Mouse (Mus musculus): ENCODE data around the gene Rasl10b. TPM values are rescaled to one million over a fixed set of nuclear protein-coding genes. Genes with fewer than 3 reads are reported as not detected.

Rasl10b gene
- polyA plus RNA-seq (2012; fragmentation: generic; extraction: Trizol), result 0.36 TPM

- TF ChIP-seq MYOG (IDR thresholded peaks at IDR 0.05; ENCODE audit: control insufficient read depth in 1 of 3, insufficient read depth in 1 of 3, insufficient read length in 2 of 3, low read depth in 2 of 3) (no peak), TCF12 (IDR thresholded peaks at IDR 0.05; ENCODE audit: insufficient read depth, poor library complexity, severe bottlenecking) (no peak), POLR2AphosphoS2 (IDR thresholded peaks at IDR 0.05; ENCODE audit: insufficient read length, low read depth) (no peak), CEBPB (IDR thresholded peaks at IDR 0.05; ENCODE audit: insufficient read depth, poor library complexity, severe bottlenecking) (no peak), E2F4 (IDR thresholded peaks at IDR 0.05; ENCODE audit: insufficient read depth) (no peak), SRF (IDR thresholded peaks at IDR 0.05; ENCODE audit: control insufficient read depth, insufficient read length, low read depth) (no peak), MAX (IDR thresholded peaks at IDR 0.05; ENCODE audit: low read depth) (no peak), POLR2A (IDR thresholded peaks at IDR 0.05; ENCODE audit: insufficient read length, low read depth) (no peak), USF1 (IDR thresholded peaks at IDR 0.05; ENCODE audit: low read depth) (no peak), REST (IDR thresholded peaks at IDR 0.05; ENCODE audit: insufficient read depth, insufficient read length) (no peak), TCF3 (IDR thresholded peaks at IDR 0.05; ENCODE audit: insufficient read length, low read depth) (no peak), MYOD1 (IDR thresholded peaks at IDR 0.05; ENCODE audit: control insufficient read depth in 1 of 3, insufficient read length in 2 of 3, low read depth in 2 of 3) (no peak)
- peaks cover 33% of the 10 kb centered on the region for H3K27me3 ChIP-seq (ENCODE audit: control insufficient read depth, insufficient read depth, insufficient read length)
- H3K36me3 ChIP-seq (ENCODE audit: control insufficient read depth, insufficient read depth), result no peaks in the 10 kb centered on the region
- H3ac ChIP-seq (ENCODE audit: control insufficient read depth, insufficient read length), result no peak within 1 kb of the TSS
- no peaks in the 10 kb centered on the region for H3K79me2 ChIP-seq (ENCODE audit: control insufficient read depth, insufficient read depth)
- no peak within 1 kb of the TSS for H3K4me3 ChIP-seq
- H3K4me2 ChIP-seq (ENCODE audit: low read depth), result peak within 1 kb of the TSS; percentile 42
Observed at GRCm38 (mm10) chr11:83409087-83409754, at the start of gene Rasl10b. Gene Rasl10b, plus strand, starts transcription at chr11:83409137.

GRCm38 (mm10) chr11:83364656-83365055 is 44.3 kb upstream of the Rasl10b start:
- no peak overlapping the region for H3K4me2 ChIP-seq (ENCODE audit: low read depth)
- TF ChIP-seq MYOG (IDR thresholded peaks at IDR 0.05; ENCODE audit: control insufficient read depth in 1 of 3, insufficient read depth in 1 of 3, insufficient read length in 2 of 3, low read depth in 2 of 3), result no peak
- TF ChIP-seq MAX (IDR thresholded peaks at IDR 0.05; ENCODE audit: low read depth), result no peak
- TF ChIP-seq SRF (IDR thresholded peaks at IDR 0.05; ENCODE audit: control insufficient read depth, insufficient read length, low read depth), result no peak
- TF ChIP-seq E2F4 (IDR thresholded peaks at IDR 0.05; ENCODE audit: insufficient read depth), result no peak
- TF ChIP-seq USF1 (IDR thresholded peaks at IDR 0.05; ENCODE audit: low read depth), result no peak
- no peak for TF ChIP-seq POLR2AphosphoS2 (IDR thresholded peaks at IDR 0.05; ENCODE audit: insufficient read length, low read depth)
- no peak for TF ChIP-seq CEBPB (IDR thresholded peaks at IDR 0.05; ENCODE audit: insufficient read depth, poor library complexity, severe bottlenecking)
- no peak overlapping the region for H3ac ChIP-seq (ENCODE audit: control insufficient read depth, insufficient read length)
- no peaks in the 10 kb centered on the region for H3K79me2 ChIP-seq (ENCODE audit: control insufficient read depth, insufficient read depth)
- H3K4me3 ChIP-seq, result no peak overlapping the region
- peaks cover 33% of the 10 kb centered on the region for H3K36me3 ChIP-seq (ENCODE audit: control insufficient read depth, insufficient read depth)
- no peaks in the 10 kb centered on the region for H3K27me3 ChIP-seq (ENCODE audit: control insufficient read depth, insufficient read depth, insufficient read length)

DNA sequence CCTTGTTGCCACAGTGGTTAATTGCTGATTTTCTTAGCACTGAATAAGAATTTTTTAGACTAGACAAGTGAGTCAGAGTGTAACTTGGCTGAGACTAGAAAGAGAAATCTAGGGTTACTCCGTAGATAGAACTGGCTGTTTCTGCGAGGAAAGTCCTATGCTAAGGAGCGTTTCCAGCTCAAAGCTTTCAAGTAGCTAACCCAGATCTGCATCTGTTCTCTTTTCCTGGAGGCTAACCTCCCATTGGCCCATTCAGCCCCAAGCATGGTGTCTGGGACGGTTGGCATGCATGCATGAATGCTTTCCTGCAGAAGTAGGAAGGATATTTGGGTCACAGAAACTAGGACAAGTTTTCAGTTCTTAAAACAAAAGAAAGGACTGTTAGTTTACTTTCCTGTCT is 37.7 kb upstream of the Rasl10b start:
- no peak overlapping the region for H3ac ChIP-seq (ENCODE audit: control insufficient read depth, insufficient read length)
- no peak overlapping the region for H3K4me3 ChIP-seq
- peaks cover 28% of the 10 kb centered on the region for H3K36me3 ChIP-seq (ENCODE audit: control insufficient read depth, insufficient read depth)
- H3K79me2 ChIP-seq (ENCODE audit: control insufficient read depth, insufficient read depth), result no peaks in the 10 kb centered on the region
- no peak overlapping the region for H3K4me2 ChIP-seq (ENCODE audit: low read depth)
- no peaks in the 10 kb centered on the region for H3K27me3 ChIP-seq (ENCODE audit: control insufficient read depth, insufficient read depth, insufficient read length)
- no peak for TF ChIP-seq MAX (IDR thresholded peaks at IDR 0.05; ENCODE audit: low read depth)
- no peak for TF ChIP-seq POLR2AphosphoS2 (IDR thresholded peaks at IDR 0.05; ENCODE audit: insufficient read length, low read depth)
- TF ChIP-seq POLR2A (IDR thresholded peaks at IDR 0.05; ENCODE audit: insufficient read length, low read depth), result no peak
- TF ChIP-seq CEBPB (IDR thresholded peaks at IDR 0.05; ENCODE audit: insufficient read depth, poor library complexity, severe bottlenecking), result no peak
- no peak for TF ChIP-seq MYOG (IDR thresholded peaks at IDR 0.05; ENCODE audit: control insufficient read depth in 1 of 3, insufficient read depth in 1 of 3, insufficient read length in 2 of 3, low read depth in 2 of 3)
- no peak for TF ChIP-seq REST (IDR thresholded peaks at IDR 0.05; ENCODE audit: insufficient read depth, insufficient read length)
- no peak for TF ChIP-seq TCF3 (IDR thresholded peaks at IDR 0.05; ENCODE audit: insufficient read length, low read depth)
- TF ChIP-seq E2F4 (IDR thresholded peaks at IDR 0.05; ENCODE audit: insufficient read depth), result no peak
- TF ChIP-seq USF1 (IDR thresholded peaks at IDR 0.05; ENCODE audit: low read depth), result no peak
- TF ChIP-seq SRF (IDR thresholded peaks at IDR 0.05; ENCODE audit: control insufficient read depth, insufficient read length, low read depth), result no peak
- TF ChIP-seq MYOD1 (IDR thresholded peaks at IDR 0.05; ENCODE audit: control insufficient read depth in 1 of 3, insufficient read length in 2 of 3, low read depth in 2 of 3), result no peak
- TF ChIP-seq TCF12 (IDR thresholded peaks at IDR 0.05; ENCODE audit: insufficient read depth, poor library complexity, severe bottlenecking), result no peak

DNA sequence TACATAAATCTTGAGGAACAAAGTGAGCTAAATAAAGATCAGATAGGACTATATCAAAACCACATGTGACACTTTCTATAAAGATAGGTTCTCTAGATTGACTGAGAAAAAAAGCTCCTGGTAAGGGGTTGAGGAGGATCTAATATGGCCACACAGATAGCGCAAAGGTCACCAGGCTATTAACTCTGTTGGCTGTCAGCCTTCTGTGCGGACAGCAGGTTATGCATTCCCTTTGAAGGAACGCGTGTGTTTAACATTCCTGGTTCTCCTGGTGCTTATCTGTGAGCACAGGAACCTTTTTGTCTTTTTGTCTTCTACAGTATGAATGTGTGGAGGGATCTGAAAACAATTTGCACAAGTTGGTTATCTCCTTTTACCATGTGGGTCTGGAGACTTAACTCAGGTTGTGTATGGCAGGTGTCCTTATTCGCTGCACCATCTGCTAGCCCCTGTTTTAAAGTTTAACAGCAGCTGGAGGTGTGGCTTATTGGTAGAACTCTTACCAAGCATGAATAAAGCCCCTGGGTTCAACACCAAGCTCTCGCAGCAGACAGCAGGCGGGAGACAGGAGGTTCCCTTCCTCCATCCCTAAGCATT is 29.1 kb upstream of the Rasl10b start:
- H3K27me3 ChIP-seq (ENCODE audit: control insufficient read depth, insufficient read depth, insufficient read length), result no peaks in the 10 kb centered on the region
- peaks cover 9% of the 10 kb centered on the region for H3K36me3 ChIP-seq (ENCODE audit: control insufficient read depth, insufficient read depth)

More for the DNA sequence above, 29.1 kb upstream of the Rasl10b start:
- no peak for TF ChIP-seq POLR2AphosphoS2 (IDR thresholded peaks at IDR 0.05; ENCODE audit: insufficient read length, low read depth)
- TF ChIP-seq SRF (IDR thresholded peaks at IDR 0.05; ENCODE audit: control insufficient read depth, insufficient read length, low read depth), result no peak
- no peak for TF ChIP-seq TCF12 (IDR thresholded peaks at IDR 0.05; ENCODE audit: insufficient read depth, poor library complexity, severe bottlenecking)
- no peak for TF ChIP-seq POLR2A (IDR thresholded peaks at IDR 0.05; ENCODE audit: insufficient read length, low read depth)
- TF ChIP-seq MYOD1 (IDR thresholded peaks at IDR 0.05; ENCODE audit: control insufficient read depth in 1 of 3, insufficient read length in 2 of 3, low read depth in 2 of 3), result no peak
- TF ChIP-seq CEBPB (IDR thresholded peaks at IDR 0.05; ENCODE audit: insufficient read depth, poor library complexity, severe bottlenecking), result no peak
- no peak for TF ChIP-seq USF1 (IDR thresholded peaks at IDR 0.05; ENCODE audit: low read depth)
- TF ChIP-seq MAX (IDR thresholded peaks at IDR 0.05; ENCODE audit: low read depth), result no peak
- no peak for TF ChIP-seq MYOG (IDR thresholded peaks at IDR 0.05; ENCODE audit: control insufficient read depth in 1 of 3, insufficient read depth in 1 of 3, insufficient read length in 2 of 3, low read depth in 2 of 3)
- TF ChIP-seq E2F4 (IDR thresholded peaks at IDR 0.05; ENCODE audit: insufficient read depth), result no peak
- no peak for TF ChIP-seq REST (IDR thresholded peaks at IDR 0.05; ENCODE audit: insufficient read depth, insufficient read length)
- TF ChIP-seq TCF3 (IDR thresholded peaks at IDR 0.05; ENCODE audit: insufficient read length, low read depth), result no peak
- H3ac ChIP-seq (ENCODE audit: control insufficient read depth, insufficient read length), result no peak overlapping the region
- H3K4me2 ChIP-seq (ENCODE audit: low read depth), result no peak overlapping the region
- H3K79me2 ChIP-seq (ENCODE audit: control insufficient read depth, insufficient read depth), result no peaks in the 10 kb centered on the region
- no peak overlapping the region for H3K4me3 ChIP-seq

Measured in myocyte (in vitro differentiated cells).